Mouse (Mus musculus): ENCODE data around the gene Ltb4r1. TPM values are rescaled to one million over a fixed set of nuclear protein-coding genes. Genes with fewer than 3 reads are reported as not detected.

The Ltb4r1 gene
- polyA plus RNA-seq, 2 experiments, result 0.78 to 1.1 TPM

DNA sequence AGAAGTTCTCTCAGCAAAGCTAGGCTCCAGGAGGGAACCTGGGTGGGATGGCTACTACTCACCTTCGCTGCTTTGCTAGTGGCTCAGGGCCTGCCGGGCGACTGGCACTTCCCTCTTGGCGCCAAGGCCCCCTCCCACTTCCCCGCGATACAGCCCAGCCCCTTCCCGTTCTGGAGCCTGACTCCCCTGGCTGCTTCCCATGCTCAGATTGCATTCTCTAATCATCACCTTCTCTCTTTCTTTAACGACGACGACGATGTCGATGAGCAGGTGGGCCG lies 18.1 kb downstream of the Ltb4r1 start, which contains the start of gene Adcy4:
Gene Adcy4 (minus strand): TSS at position 138 of the 278 bp plus-strand sequence.
- no peaks in the 10 kb centered on the region for H3K9me3 ChIP-seq (ENCODE audit: control insufficient read depth, low read length)
- 2% methylated on average over 13 of the region's 13 CpGs for WGBS
- no peak for DNase-seq (ENCODE audit: low spot score)
- peaks cover 8% of the 10 kb centered on the region; the same call in 1 of the 2 replicates for H3K36me3 ChIP-seq (ENCODE audit: control insufficient read depth, insufficient read depth, low read length)
- ATAC-seq (ENCODE audit: low FRiP score, low read depth), result 0 out of 2 replicates have a peak, but pooled peaks have one; percentile 11
- H3K4me2 ChIP-seq (replicated peaks; ENCODE audit: low read depth, low read length, severe bottlenecking), result peak within 1 kb of the TSS; percentile 81
- H3K9ac ChIP-seq (ENCODE audit: low read depth, low read length, severe bottlenecking), result peak within 1 kb of the TSS; percentile 64
- H3K4me3 ChIP-seq (replicated peaks; ENCODE audit: low read length), result peak within 1 kb of the TSS; percentile 49
- H3K27ac ChIP-seq (replicated peaks; ENCODE audit: low read depth, low read length), result peak within 1 kb of the TSS; percentile 65
- peaks cover 15% of the 10 kb centered on the region; the same call in 1 of the 2 replicates for H3K27me3 ChIP-seq (ENCODE audit: control insufficient read depth, insufficient read depth, low read length)
- peaks cover 19% of the 10 kb centered on the region for H3K4me1 ChIP-seq (ENCODE audit: control insufficient read depth, insufficient read depth, low read length)
- TF ChIP-seq POLR2A (IDR thresholded peaks at IDR 0.05; ENCODE audit: borderline replicate concordance, extremely low read depth, insufficient read depth, insufficient read length), result 0 out of 2 replicates have a peak, but pooled peaks have one; percentile 21

DNA sequence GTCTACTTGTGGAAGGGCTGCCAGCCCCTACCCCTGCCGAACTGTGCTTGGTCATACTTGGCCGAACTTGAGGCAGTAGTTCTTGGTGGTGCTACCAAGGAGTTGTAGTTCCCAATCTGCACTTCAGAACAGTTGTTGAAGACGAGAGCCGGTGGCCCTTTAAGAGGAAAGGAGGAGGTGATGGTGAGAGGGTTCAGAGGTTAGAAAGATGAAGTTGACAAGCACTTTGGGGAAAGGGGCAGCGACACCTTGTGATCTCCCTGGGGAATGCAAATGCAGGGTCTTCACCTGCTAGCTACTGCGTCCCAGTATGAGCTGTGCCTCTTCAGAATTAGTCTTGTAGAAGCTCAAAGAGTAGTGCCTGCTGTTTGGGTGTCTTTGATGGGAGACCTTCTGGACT lies 19.4 kb downstream of the Ltb4r1 start:
- 0 out of 2 replicates have a peak, but pooled peaks cover 4% of the 10 kb centered on the region for H3K36me3 ChIP-seq (ENCODE audit: control insufficient read depth, insufficient read depth, low read length)
- WGBS, result 32% methylated on average over 6 of the region's 6 CpGs
- no peak overlapping the region for H3K4me3 ChIP-seq (replicated peaks; ENCODE audit: low read length)
- H3K4me1 ChIP-seq (ENCODE audit: control insufficient read depth, insufficient read depth, low read length), result peaks cover 19% of the 10 kb centered on the region
- DNase-seq (ENCODE audit: low spot score), result no peak
- no peak for TF ChIP-seq POLR2A (IDR thresholded peaks at IDR 0.05; ENCODE audit: borderline replicate concordance, extremely low read depth, insufficient read depth, insufficient read length)
- no peaks in the 10 kb centered on the region for H3K9me3 ChIP-seq (ENCODE audit: control insufficient read depth, low read length)
- no peak for ATAC-seq (ENCODE audit: low FRiP score, low read depth)
- H3K4me2 ChIP-seq (replicated peaks; ENCODE audit: low read depth, low read length, severe bottlenecking), result no peak overlapping the region
- no peak overlapping the region for H3K27ac ChIP-seq (replicated peaks; ENCODE audit: low read depth, low read length)
- H3K27me3 ChIP-seq (ENCODE audit: control insufficient read depth, insufficient read depth, low read length), result peaks cover 15% of the 10 kb centered on the region; the same call in 1 of the 2 replicates
- no peak overlapping the region for H3K9ac ChIP-seq (ENCODE audit: low read depth, low read length, severe bottlenecking)

DNA sequence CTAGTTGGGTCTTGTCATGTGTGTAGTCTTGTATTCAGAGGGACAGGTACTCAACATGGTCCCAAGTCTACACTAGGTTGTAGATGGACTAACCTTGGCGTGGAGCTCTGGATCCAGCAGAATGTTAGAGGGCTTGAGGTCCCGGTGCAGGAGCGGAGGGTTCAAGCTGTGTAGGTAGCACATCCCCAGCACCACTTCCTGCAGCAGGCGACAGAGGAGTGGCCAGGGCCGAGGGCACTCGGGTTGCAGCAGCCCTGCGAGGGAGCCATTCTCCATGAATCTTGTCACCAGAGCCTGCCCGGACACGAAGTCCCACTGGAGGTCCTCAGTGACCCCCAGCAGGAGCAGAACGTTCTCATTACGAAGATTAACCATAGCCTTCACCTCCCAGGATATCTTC lies 22.0 kb downstream of the Ltb4r1 start:
- H3K27me3 ChIP-seq (ENCODE audit: control insufficient read depth, insufficient read depth, low read length), result peaks cover 15% of the 10 kb centered on the region; the same call in 1 of the 2 replicates
- peaks cover 6% of the 10 kb centered on the region for H3K4me1 ChIP-seq (ENCODE audit: control insufficient read depth, insufficient read depth, low read length)
- peak overlapping the region; percentile 35 for H3K4me3 ChIP-seq (replicated peaks; ENCODE audit: low read length)
- 0 out of 2 replicates have a peak, but pooled peaks cover 4% of the 10 kb centered on the region for H3K36me3 ChIP-seq (ENCODE audit: control insufficient read depth, insufficient read depth, low read length)
- peak overlapping the region; percentile 29 for H3K9ac ChIP-seq (ENCODE audit: low read depth, low read length, severe bottlenecking)
- H3K4me2 ChIP-seq (replicated peaks; ENCODE audit: low read depth, low read length, severe bottlenecking), result peak overlapping the region; percentile 73
- no peak for DNase-seq (ENCODE audit: low spot score)
- no peak for ATAC-seq (ENCODE audit: low FRiP score, low read depth)
- TF ChIP-seq POLR2A (IDR thresholded peaks at IDR 0.05; ENCODE audit: borderline replicate concordance, extremely low read depth, insufficient read depth, insufficient read length), result no peak
- H3K27ac ChIP-seq (replicated peaks; ENCODE audit: low read depth, low read length), result no peak overlapping the region
- H3K9me3 ChIP-seq (ENCODE audit: control insufficient read depth, low read length), result no peaks in the 10 kb centered on the region
- 25% methylated on average over 10 of the region's 11 CpGs for WGBS

DNA sequence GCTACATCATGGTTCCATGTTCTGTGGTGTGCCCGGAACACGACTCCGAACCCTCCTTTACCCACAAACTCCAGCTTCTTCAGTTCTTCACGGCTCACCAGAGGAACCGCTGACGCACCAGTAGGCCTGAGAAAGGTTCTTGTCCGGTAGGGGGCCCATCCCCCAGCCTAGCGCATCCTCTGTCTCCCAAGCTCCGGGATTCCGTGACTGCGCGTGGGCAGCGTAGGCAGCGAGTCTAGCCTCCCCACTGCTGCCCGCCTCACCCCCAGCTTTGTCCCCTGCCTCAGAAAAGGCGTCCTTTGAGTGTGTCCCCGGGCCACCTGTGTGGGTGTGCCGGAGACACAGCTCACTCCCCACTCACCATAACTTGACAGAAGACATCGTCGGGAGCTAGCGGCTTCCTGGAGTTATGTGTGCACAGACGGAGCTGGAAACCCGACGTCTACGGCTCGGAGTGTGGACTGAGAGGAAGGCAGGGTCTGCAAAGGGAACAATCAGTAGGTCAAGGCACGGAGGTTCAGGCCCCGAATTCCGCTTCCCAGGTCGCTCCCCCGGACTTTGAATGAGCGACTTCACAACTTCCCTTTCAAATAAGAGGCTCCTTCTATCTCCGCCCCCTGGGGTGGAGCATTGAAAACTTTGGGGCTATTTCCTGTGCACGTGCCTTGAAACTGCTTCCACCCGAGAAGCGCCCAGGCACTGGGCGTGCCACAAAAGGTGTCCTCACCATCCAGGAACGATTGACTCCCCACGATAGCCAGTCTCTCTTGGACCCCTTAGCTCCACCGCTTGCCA lies 22.7 kb downstream of the Ltb4r1 start, which contains the start of gene Ripk3:
Gene Ripk3 (minus strand): TSS at position 610 of the 795 bp plus-strand sequence.
- H3K9ac ChIP-seq (ENCODE audit: low read depth, low read length, severe bottlenecking), result peak within 1 kb of the TSS; percentile 29
- H3K27ac ChIP-seq (replicated peaks; ENCODE audit: low read depth, low read length), result no peak within 1 kb of the TSS
- no peak for TF ChIP-seq POLR2A (IDR thresholded peaks at IDR 0.05; ENCODE audit: borderline replicate concordance, extremely low read depth, insufficient read depth, insufficient read length)
- H3K9me3 ChIP-seq (ENCODE audit: control insufficient read depth, low read length), result no peaks in the 10 kb centered on the region
- H3K27me3 ChIP-seq (ENCODE audit: control insufficient read depth, insufficient read depth, low read length), result peaks cover 15% of the 10 kb centered on the region; the same call in 1 of the 2 replicates
- H3K4me1 ChIP-seq (ENCODE audit: control insufficient read depth, insufficient read depth, low read length), result peaks cover 4% of the 10 kb centered on the region; the same call in 1 of the 2 replicates
- H3K4me3 ChIP-seq (replicated peaks; ENCODE audit: low read length), result peak within 1 kb of the TSS; percentile 35
- H3K4me2 ChIP-seq (replicated peaks; ENCODE audit: low read depth, low read length, severe bottlenecking), result peak within 1 kb of the TSS; percentile 73
- DNase-seq (ENCODE audit: low spot score) (no peak), ATAC-seq (ENCODE audit: low FRiP score, low read depth) (peak; percentile 63; the same call in 1 of the 2 replicates)
- 0 out of 2 replicates have a peak, but pooled peaks cover 4% of the 10 kb centered on the region for H3K36me3 ChIP-seq (ENCODE audit: control insufficient read depth, insufficient read depth, low read length)
- 4% methylated on average over 40 of the region's 40 CpGs for WGBS

DNA sequence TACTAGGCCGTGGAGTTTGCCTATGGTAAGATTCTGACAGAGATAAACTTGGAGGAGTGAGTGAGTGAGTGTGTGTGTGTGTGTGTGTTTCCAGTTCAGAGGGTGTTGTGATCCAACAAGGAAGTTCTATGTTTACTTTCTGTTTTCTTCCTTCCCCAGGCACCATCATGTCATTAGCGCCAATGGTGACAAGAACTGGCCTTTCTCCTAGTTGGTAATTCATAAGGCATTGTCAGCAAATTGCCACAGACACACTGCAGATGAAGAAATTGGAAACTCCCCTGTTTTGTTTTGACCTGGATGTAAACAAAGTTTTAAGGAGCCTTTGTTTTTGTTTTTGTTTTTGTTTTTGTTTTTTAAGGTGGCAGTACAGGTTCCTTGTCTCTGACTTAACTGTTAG lies 27.7 kb downstream of the Ltb4r1 start:
- DNase-seq (ENCODE audit: low spot score) (no peak), ATAC-seq (ENCODE audit: low FRiP score, low read depth) (no peak)
- no peak for TF ChIP-seq POLR2A (IDR thresholded peaks at IDR 0.05; ENCODE audit: borderline replicate concordance, extremely low read depth, insufficient read depth, insufficient read length)
- Histone ChIP-seq H3K27ac (replicated peaks; ENCODE audit: low read depth, low read length) (no peak overlapping the region), H3K36me3 (ENCODE audit: control insufficient read depth, insufficient read depth, low read length) (no peaks in the 10 kb centered on the region), H3K4me2 (replicated peaks; ENCODE audit: low read depth, low read length, severe bottlenecking) (no peak overlapping the region), H3K9ac (ENCODE audit: low read depth, low read length, severe bottlenecking) (no peak overlapping the region), H3K4me1 (ENCODE audit: control insufficient read depth, insufficient read depth, low read length) (no peaks in the 10 kb centered on the region), H3K9me3 (ENCODE audit: control insufficient read depth, low read length) (no peaks in the 10 kb centered on the region), H3K27me3 (ENCODE audit: control insufficient read depth, insufficient read depth, low read length) (no peaks in the 10 kb centered on the region), H3K4me3 (replicated peaks; ENCODE audit: low read length) (no peak overlapping the region)
- WGBS, result 59% methylated on average over 2 of the region's 2 CpGs

Measured in limb, embryonic 14.5 days (tissue).